Mouse (Mus musculus): ENCODE results near the gene Shb.
"Not testable (repeated sequence)": the region's sequence is repeated elsewhere in the genome, so short reads cannot be mapped to it uniquely, and the experiment has no call there.

Gene Shb

DNA sequence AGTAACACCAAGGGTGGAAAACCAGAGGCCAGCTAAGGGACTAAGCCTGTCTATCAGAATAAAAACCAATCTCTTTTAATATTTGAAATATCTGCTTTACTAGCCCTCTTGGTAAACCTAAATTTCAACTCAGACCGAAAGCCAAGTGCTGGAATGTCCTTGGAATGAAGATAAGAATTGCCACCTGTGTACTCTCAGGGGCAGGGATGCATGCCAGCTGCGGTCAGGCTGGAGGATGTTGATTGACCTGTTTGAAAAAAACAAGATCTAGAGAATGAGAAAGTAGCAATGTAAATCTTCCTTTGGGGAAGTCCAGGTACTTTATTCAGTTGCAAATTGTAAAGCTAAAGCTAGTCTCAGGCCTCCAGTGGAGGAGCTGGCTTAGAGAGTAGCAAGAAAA, 150.1 kb downstream of the Shb start:
- not testable (repeated sequence) for DNase-seq

DNA sequence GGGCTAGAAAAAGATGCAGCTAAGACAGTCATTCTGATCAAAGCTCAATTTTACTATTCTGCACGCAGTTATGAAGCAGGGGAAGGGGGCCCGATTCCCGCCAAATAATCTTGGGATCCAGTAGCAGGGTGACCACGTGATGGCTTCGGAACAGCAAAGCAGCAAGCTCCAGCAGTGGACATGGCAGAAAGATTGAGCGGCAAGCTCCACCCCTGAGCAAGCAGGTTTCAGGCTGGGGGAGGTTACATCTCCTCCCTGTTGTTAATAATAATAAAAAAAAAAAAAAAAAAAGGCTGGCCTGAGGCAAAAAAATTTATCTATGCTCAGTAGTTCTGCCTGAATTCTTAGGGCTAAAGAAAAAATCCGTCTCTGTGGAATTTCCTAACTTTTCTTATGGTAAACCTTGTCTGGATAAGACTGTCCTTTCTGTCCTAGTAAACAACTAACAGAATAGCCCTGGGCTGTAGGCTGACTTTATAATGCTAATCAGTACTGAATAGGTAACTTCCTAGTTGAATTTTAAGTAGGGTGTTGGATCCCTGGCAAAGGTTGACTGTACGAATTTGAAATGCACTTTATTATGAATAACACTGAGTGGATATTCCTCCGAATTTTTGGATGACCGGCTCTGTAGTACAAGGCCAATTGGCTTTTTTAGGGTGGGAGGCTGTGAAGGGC, 151.2 kb downstream of the Shb start:
- DNase-seq, result not testable (repeated sequence)

DNA sequence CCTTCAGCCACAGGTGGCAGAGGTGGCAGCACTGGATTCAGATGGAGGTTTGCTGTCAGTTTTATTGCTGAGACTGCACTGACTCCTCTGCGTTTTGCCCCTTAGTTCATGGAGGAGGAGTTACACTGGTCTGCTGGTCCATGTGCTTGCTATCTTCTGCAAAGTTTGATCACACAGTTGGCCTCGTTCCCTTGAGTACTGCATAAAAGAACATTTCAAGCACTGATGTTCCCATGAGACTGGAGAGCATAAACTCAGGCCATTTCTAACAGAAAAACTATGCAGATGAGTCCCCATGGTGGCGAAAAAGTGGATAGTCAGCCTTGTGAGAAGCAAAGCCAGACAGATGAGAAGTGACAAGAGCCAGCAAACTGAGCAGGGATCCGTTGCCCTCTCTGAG, 155.7 kb downstream of the Shb start:
- no peak for DNase-seq

DNA sequence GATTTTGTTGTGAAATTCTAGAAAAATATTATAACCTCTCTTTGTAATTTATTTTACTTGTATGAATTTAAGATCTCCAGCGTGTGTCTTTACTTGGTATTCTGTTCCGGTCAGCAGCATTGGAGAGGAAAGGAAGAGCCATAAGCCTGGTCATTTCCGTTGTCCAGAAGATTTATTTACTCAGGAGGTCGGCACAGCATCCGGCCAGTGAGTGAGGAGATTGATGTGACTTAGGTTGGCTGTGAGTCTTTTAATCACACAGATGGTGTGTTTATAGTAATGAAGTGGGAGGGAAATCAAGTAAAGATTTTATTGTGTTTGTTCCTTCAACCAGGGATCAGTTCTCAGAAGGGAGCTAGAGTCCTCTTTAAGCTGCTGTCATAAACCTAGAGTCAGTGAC, 157.4 kb downstream of the Shb start:
- DNase-seq, result no peak

Data from heart, adult 11 months (tissue).